Mouse (Mus musculus) adrenal gland, postnatal 14 days (tissue): ENCODE measurements around the gene Myo15. TPM values are rescaled to one million over a fixed set of nuclear protein-coding genes. Genes with fewer than 3 reads are reported as not detected.
"Not testable (repeated sequence)": the region's sequence is repeated elsewhere in the genome, so short reads cannot be mapped to it uniquely, and the experiment has no call there.

ENCODE experiments used
- DNase-seq: peaks from one replicate; pipeline ENCODE4 v3.0.0; 2021; ENCODE audit warnings: mixed read lengths
- total RNA-seq: library from RNA; stranded (reverse); gene quantifications from 2 replicates; pipeline ENCODE4 v1.2.3, GENCODE M21; 2021

The Myo15 gene
- total RNA-seq, 1 experiment from 2014 or later = 0.70 TPM

DNA sequence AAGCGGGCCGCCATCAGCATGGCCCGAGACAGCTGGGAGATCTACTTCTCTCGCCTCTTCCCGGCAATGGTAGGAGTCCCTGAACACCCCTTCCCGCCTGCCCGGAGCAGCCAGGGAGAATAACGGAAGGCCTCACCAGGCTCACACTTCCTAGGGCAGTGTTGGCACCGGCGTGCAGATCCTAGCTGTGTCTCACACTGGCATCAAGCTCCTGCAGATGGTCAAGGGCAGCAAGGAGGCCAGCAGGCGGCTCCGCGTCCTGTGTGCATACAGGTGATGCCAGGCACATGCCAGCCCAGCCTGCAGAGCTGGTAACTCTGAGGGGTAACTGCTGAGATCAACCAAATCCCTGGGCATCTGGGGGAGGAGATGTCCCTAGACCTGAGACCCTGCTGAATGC lies 38.1 kb downstream of the Myo15 start:
- DNase-seq = no peak

DNA sequence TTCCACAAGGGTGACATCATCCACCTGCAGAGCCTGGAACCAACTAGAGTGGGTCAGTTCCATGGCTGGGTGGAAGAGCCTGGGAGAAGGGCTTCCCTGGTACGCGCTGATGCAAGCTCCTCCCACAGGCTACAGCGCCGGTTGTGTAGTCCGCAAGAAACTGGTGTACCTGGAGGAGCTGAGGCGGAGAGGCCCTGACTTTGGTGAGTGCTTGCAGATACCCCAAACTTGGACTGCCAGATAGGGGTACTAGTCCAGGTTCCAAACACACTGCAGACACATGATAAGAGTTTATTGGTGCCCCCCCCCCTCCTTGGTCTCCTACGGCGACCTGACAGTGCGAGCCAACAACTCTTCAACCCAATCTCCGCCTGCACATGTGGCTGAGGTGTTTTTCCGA lies 39.8 kb downstream of the Myo15 start:
- no peak for DNase-seq

DNA sequence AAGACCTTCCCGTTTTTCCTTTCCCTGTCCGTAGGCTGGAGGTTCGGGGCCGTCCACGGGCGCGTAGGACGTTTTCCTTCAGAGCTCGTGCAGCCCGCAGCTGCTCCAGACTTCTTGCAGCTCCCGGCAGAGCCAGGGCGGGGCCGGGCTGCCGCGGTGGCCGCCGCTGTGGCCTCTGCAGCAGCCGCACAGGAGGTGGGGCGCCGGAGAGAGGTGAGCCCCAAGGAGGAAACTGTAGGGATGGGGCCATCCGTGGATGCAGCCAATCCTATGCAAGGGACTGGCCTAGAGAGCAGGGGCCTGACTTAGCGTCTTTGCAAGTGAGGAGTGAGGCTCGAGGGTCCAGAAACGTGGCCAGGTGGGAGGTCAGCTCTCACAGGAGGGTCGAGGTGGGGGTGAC lies 40.4 kb downstream of the Myo15 start:
- peak; percentile 37 for DNase-seq

DNA sequence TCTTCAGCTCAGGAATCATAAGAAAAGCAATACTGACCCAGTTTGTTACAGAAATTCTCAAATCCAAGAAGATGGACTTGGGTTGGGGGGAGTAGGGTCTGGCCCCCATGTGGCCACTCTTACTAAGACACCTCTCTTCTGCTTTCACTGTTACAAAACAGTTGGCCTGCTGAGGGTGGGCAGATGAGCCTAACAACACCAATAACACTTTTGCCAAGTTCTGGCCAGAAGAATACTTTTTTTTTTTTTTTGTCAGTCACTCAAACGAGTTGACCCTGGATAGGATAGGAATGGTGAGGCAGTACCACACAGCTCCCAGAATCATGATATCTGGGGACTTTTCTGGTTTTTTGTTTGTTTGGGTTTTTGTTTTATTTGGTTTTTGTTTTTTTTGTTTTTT lies 42.8 kb downstream of the Myo15 start:
- DNase-seq = no peak

DNA sequence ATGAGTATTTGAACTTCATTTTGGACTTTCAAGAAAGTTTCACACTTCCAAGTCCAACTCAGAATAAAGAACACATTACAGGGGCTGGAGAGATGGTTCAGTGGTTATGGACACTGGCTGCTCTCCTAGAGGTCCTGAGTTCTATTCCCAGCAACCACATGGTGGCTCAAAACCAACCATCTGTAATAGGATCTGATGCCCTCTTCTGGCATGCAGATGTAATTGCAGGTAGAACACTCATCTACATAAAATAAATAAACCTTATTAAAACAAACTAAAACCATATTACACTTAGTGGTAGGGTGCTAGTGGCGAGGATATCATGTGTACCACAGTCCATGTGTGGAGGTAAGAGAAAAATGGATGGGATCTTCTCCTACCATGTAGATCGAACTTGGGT lies 43.4 kb downstream of the Myo15 start:
- no peak for DNase-seq

DNA sequence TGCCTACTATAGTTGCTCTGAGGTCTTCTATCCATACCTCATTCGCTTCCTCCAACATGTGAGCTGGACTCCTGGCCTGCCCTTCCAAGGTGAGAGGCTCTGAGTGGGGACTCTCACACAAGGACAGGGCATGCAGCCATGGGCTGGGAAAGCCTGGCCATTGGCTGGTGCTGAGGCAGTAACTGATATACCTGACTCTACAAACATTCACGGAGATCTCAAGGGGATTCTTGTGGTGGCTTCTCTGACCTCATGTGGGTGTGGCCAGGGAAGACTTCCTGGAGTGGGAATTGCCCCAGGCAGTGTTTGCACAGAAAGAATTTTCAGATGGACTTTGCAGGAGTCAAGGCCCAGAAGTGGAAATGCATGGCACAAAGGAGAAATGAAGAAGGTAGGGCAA lies 45.8 kb downstream of the Myo15 start:
- no peak for DNase-seq

DNA sequence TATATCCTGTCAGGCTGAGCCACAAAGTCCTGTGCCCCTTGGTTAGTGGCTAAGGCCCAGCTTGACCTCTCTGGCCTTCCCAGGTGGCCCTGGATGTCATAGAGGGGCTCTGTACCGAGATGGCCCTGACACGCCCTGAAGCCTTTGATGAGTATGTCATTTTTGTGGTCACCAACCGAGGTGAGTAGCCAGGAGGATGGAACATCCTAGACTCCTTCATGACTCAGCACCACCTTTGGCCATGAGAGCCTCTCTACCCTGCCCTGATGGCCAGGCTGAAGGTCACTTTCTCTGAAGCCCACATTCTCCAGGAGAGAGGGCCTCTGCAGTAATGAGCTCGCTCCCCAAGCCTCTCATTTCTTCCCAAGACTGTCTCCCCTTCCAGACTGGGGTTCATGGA lies 49.2 kb downstream of the Myo15 start:
- peak; percentile 26 for DNase-seq

DNA sequence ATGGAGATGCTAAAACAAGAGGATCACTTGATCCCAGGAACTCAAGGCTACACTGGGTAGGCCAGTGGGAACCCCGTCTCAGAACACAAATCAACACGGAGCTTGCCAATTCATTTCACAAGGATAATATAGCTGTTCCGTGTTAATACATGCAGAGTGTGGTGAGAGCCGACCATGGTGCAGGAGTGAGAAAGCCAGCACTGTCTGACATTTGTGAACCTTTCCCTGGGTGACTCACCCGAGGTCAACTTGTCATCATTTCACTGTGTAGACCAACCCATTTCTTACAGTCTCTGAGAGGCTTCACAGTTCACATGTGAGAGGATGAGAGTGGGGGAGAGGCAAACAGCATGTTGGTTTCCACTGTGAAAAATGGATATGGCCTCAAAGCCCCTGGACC lies 52.9 kb downstream of the Myo15 start:
- peak; percentile 50 for DNase-seq

DNA sequence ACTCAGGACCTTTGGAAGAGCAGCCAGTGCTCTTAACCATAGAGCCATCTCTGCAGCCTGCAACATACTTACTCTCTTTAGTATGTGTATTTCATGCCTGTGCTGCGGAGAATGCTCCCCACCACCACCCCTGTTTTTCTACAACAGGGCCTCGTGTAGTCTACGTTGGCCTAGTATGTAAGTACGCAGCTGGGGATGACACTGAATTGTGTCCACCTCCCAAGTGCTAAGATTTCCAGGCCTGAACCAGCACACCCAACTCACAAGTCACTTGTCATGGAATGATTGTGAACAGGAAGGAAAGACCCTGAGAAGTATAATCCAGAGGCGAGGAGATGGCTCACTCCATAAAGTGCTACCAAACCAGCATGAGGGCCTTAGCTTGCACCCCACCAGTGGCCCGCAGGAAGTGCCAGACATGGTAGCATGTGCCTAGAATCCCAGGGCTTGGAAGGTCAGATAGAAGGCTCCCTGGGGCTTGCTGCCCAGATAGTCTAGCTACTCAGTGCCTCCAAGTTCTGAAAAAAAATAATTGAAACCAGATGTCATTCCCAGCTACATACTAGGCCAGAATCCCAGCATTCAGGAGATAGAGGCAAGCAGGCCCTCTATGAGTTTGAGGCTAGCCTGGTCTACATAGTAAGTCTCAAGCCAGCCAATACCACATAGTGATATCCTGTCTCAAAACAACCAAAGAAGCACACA lies 53.7 kb downstream of the Myo15 start:
- no peak for DNase-seq

DNA sequence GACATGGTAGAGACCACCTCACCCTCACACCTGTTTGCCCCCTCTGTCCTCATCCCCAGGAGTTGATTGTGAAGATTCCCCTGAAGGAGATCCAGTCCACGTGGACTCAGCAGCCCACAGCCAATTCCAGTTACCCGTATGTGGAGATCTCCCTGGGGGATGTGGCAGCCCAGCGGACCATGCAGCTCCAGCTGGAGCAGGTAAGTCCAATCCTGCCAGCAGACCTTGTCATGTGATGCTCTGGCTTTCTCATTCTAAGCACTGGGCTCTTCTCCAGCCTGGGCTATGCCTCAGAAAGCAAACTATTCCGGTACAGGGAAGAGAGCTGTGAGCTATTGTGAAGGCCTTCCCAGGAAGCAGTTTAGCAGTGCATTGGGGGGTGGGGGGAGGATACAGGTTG lies 57.3 kb downstream of the Myo15 start:
- peak; percentile 58 for DNase-seq

DNA sequence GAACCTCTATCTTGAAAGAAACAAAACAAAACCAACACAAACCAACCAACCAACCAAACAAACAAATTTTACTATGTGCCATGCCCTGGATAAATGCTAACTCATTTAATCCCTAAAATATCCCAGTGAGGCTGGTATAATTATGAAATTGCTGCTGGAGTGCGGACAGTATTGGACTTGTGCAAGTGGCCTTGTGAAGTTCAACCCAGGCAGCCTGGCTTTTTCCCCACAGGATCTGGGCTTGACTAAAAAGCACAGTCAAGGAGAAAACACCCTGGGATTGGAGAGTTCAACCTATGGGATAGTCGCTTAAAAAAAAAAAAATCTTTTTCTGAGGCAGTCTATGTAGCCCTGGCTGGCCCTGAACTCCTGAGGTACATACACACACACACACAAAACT lies 66.5 kb downstream of the Myo15 start:
- DNase-seq = peak; percentile 68

DNA sequence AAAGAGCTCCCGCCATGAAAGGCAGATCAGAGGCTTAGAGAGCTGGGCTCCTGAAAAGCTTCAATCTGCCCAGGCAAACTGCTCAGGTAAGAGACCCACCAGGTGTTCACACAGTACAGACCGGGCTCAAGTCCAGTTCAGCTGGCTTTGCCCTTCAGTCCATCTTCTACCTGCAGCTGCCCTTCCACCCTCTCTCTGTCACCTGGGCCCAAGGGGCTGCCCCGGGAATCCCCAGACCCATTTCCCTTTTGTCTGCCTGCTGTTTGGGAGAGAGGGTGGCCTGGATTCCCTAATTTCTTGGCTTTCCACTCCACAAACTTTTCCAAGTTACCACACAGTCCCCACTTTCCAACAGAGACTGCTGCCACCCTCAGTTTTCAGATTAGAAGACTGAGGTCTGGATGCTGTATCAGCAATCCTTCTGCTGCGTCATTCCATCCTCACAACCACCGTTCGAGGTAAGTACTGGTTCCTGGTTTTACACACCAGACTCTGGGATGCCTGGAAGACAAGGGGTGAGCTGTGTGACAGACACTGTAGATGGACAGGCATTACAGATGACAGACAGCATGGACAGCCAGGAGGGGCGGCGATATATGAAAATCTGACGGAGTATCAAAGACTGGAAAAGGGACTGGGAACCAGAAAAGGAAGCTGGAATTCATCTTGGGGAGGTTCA lies 67.2 kb downstream of the Myo15 start, which contains the start of gene Alkbh5:
Gene Alkbh5, plus strand, starts transcription at position 202 of the 679 bp plus-strand sequence.
- DNase-seq = peak; percentile 32

DNA sequence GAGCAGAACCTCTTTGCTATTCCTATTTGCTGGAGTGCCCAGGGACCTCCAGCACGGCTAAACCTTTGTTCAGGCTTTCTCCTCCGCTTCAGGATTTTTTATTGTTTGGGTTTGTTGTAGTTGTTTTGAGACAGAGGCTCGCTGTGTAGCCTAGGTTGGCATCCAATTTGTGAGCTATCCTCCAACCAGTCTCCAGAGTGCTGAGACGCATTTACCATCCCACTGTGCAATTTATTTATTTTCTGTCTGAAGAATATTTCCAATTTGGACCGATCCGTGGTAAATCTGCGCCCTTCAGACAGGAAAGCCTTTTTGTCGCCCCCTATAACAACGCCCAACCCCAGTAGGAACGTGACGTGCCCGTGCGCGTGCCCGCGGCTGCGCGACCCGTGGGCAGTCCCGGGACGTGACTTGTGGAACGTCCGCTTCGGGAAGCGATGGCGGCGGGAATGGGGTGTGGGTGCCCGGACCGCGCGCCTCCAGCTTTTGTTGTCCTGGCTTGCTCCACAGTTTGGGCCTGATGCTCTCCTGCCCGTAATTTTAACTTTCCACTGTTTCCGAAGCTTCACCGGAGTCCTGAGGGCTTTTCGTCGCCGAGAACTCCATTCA lies 67.8 kb downstream of the Myo15 start:
- DNase-seq = peak; percentile 95

DNA sequence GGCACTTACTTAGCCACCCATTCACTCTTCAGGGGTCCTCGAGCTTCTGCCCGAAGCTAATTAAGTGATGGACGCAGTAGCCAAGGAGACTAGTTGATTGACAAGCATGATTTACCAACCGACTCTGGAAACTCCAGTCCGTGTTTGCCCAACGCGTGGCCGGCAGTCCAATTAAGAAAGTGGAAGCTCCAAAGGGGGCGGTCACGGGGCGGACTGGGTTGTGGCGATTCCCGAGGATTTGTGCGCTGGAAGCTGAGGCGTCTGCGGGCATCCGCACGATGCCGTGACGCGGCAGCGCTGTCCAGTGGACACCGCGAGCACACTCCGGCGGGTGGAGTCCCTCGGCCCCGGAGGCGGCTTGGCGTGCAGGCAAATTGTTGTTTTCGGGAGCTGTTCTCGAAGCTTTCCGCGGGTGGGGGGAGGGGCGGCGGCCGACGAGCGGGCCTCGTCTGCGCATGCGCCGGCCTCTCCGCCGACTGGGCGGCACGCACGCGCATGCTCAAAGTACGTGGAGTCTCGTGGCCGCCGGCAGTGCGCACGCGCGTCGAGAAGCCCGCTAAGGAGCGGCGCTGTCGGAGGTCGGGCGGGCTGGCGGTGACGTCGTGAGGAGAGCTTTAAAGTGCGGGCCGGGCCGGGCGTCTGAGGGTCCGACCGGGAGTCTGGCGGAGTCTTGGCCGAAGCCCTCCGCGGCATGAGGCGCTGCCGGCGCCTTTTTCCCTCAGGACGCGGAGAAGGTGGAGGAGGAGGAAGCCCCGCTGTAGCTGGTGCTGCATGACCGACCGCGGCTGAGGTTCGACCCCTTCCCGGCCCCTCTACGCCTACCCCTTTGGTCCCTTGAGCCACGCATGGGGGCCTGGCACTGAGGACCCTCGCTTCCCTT lies 68.6 kb downstream of the Myo15 start:
- DNase-seq = peak; percentile 98

DNA sequence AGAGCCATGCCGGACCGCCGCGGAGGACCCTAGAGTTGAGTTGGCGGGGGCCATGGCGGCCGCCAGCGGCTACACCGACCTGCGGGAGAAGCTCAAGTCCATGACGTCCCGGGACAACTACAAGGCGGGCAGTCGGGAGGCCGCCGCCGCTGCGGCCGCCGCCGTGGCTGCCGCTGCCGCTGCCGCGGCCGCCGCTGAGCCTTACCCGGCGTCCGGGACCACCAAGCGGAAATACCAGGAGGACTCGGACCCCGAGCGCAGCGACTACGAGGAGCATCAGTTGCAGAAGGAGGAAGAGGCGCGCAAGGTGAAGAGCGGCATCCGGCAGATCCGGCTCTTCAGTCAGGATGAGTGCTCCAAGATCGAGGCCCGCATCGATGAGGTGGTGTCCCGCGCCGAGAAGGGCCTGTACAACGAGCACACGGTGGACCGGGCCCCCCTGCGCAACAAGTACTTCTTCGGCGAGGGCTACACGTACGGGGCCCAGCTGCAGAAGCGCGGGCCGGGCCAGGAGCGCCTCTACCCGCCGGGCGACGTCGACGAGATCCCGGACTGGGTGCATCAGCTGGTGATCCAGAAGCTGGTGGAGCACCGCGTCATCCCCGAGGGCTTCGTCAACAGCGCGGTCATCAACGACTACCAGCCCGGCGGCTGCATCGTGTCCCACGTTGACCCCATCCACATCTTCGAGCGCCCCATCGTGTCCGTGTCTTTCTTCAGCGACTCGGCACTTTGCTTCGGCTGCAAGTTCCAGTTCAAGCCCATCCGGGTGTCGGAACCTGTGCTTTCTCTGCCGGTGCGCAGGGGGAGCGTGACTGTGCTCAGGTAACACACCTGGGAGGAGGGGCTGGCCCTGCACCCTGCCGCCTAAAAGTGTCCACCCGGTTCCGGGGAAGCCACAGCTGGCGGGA lies 69.5 kb downstream of the Myo15 start:
- peak; percentile 71 for DNase-seq

DNA sequence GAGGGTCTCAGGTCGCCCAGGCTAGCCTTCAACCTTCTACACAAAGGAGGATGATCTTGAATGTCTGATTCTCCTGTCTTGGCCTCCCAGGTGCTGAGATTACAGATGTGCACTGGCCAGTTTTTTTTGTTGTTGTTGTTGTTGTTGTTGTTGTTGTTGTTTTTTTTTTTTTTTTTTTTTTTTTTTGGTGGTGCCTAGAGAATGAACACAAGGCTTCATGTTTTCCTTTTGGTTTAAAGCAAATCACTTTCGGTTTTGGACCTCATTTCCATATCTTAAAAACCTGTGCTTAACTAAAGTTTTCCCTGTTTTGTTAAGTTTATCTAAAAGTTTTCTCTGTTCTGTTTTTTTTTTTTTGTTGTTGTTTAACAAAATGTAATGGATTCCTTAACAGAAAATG lies 70.4 kb downstream of the Myo15 start:
- DNase-seq = no peak

DNA sequence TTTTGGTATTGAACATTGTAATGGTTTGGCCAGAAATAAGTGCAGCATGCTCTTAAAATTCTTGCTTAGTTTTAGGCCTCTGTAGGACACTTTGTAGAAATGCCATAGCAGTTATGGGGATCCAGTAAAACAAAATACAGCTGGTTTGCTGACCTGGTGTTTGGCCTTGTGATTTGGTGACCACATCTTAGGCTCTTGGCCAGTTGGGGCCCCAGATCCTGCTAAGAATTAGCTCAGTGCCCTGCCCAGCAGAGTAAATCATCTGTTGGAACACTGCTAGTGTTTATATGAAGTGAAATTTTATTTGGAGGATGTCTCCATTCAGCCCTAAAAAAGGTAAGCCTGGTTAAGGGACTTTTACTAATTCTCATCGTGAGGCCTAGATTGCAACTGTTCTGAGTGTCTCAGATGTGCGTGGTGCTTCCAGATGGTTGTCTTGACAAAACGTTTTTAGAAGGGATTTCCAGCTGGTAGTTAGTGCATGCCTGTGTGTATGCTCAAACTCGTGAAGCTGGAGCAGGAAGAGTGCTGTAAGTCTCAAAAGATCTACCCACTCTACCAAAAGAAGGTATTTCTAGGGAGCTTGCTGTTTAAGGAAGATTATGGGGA lies 71.0 kb downstream of the Myo15 start:
- DNase-seq = peak; percentile 59

DNA sequence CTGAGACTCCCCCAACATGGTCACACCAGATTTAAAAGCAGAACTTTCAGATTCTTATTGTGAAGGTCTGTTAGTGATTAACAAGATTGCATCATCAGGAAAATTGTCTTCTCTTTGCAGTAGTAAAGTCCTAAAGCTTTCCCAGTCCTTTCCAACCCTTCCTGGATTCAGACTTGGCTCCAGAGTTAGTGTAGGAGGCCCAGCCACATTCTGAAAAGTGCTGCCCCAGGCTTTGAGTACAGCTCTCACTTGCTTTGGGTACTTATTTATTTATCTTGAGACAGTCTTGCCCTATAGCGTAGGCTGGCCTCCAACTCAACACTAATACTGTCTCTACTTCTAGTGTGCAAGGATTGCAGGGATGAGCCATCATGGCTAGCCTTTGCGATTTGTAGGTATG lies 71.6 kb downstream of the Myo15 start:
- DNase-seq = no peak

DNA sequence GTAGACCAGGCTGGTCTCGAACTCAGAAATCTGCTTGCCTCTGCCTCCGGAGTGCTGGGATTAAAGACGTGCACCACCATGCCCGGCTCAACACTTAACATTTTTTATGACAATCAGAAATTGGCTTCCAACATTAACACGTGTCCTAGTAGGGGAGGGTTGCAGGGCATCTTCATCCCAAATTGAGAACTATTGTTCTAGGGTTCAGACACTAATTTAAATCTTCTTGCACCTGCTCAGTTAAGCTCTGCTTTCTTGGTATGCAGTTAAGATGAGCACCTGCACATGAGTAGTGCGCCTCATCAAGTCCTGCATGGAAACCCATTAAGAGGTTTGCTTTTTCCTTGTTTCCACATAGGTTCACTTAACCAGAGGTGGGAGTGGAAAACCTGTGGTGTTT lies 72.7 kb downstream of the Myo15 start:
- DNase-seq = no peak

DNA sequence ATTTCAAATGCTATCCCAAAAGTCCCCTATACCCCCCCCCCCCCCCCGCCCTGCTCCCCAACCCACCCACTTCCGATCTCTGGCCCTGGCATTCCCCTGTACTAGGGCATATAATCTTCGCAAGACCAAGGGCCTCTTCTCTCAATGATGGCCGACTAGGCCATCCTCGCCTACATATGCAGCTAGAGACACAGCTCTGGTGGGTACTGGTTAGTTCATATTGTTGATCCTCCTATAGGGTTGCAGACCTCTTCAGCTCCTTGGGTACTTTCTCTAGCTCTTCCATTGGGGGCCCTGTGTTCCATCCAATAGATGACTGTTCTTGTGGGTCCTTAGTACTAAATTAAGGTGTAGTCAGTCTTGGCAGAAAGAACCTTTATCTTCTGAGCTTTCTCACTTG lies 74.1 kb downstream of the Myo15 start:
- not testable (repeated sequence) for DNase-seq

DNA sequence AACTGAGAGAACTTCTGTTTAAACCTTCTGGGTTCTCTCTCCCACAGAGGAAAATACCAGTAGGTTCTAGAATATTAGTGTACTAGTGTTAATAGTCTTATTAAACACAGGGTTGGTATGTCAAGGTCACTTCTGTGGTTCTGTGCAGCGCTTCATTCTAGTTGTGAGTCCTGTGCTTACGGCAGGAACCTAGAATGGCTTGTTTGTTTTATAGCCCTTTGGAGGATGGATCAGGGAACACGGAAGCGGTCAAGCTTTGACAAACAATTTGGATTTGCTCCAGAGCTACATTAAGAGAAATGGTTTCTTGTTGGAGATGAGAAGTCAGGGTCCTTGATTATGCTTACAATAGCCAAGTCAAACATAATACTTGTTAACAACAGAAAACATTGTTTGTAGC lies 76.3 kb downstream of the Myo15 start:
- no peak for DNase-seq
